Mouse (Mus musculus) cerebellum, postnatal 36 days (tissue): ENCODE data around the gene Kpna6.

ENCODE experiments used
- DNase-seq, 2 experiments: peaks; one replicate each; pipeline ENCODE4 v3.0.0; 2021 to 2022; ENCODE audit warnings: mixed read lengths in 2 of 2

Kpna6 gene

DNA sequence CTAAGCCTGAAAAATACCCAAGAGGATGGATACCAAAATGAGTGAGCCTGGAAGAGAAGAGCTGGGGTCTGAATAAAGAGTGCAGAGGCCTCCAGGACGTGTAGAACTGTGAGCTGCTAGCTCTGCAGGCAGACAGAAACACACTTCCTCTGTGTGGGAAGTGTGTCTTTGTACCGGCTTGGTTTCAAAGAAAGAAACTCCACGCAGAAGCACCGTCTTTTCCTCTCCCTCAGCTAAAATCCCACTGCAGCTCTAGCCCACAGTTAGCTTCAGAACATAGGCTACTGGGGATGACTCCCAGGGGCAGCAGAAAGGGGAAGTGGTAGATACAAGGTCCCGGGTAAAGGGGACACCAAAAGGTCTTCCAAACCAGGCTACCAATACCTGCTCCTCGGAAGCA lies 27.4 kb downstream of the Kpna6 start:
- no peak for DNase-seq

DNA sequence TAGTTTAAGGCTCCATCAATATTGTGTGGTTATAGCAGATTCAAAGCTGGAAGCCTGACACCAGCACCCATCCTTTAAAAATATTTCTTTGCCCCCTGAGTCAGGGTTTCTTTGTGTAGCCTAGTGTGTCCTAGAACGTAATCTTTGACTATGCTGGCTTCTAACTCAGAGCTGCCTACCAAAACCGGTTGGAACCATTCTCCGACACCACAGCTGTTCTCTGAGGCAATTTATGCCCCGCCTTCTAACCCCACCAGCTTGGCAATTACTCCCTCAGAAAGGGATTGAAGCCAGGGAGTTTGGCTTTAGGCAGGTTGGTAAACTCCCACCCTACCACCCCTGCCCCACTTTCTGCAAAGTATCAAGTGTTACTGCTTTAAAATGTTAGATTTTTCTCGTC lies 30.8 kb downstream of the Kpna6 start:
- no peak for DNase-seq

DNA sequence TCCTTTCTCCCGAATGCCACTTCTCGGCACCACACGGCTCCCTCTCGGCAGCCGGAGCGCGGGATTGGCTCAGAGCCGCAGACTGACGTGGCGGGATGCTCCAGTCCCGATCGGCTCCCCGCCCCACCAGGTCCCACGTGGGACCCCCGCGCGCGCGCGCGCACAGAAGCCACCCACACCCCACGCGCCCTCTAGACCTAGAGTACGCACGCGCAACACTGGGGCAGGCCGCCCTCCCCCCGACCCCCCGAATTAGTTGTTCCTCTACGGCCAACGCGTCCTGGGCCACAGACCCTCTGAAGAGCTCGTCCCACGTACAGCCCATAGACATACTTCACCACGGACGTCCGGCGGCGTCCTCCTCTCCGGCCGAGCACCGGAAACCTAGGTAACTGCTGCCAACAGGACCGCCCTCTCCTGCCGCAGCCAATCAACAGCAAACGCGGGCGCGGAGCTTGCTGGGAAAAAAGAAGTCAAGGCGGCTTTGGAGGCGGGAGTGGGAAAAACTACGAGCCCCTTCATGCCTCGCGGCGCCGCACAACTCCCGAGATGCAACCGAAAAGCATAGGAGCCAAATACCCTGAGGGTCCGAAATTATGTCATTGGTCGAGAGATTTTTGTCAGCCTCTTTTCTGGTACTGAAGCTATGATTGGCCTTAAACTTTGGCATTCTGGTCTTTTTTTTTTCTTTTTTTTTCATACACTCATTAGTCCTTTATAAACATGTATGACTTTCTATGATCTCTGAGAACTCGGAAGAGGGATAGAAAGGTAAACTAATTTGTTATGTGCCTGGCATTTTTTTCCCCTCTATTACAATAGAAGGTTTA lies 31.7 kb downstream of the Kpna6 start, which contains the start of gene Txlna:
Gene Txlna (minus strand): TSS at position 428 of the 830 bp plus-strand sequence.
- DNase-seq, result peak; percentile 98

GRCm38 (mm10) chr4:129640101-129640637 lies 32.4 kb downstream of the Kpna6 start:
- DNase-seq, result peak; percentile 59 to 61

GRCm38 (mm10) chr4:129639221-129639620 lies 33.3 kb downstream of the Kpna6 start:
- no peak for DNase-seq

DNA sequence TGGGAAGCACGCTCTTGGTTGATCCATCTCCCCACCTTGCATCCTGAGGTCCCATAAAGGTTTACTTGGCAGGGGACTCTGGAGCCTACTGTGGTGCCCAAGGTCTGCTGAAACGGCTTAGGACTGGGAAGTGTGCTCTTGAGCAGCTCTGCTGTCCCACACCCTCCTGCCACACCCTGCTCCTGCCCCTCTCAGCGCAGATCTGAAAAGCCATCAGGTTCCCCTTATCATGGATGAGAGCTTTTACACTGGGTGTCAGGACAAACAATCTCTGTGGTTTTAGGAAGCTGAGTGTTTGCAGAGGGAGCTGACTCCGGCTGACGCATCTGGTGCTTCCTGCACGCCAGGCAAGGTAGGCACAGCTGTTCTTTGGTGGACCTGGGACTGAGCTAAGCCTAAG lies 38.7 kb downstream of the Kpna6 start:
- DNase-seq, result no peak

- DNase-seq, result no peak
These were observed 40.7 kb downstream of the Kpna6 start for GRCm38 (mm10) chr4:129631867-129632266.

GRCm38 (mm10) chr4:129630944-129631343 lies 41.6 kb downstream of the Kpna6 start:
- peak; percentile 49 to 53 for DNase-seq

GRCm38 (mm10) chr4:129626035-129626434 lies 46.5 kb downstream of the Kpna6 start:
- DNase-seq, result no peak

GRCm38 (mm10) chr4:129625496-129625895 lies 47.1 kb downstream of the Kpna6 start:
- no peak for DNase-seq

GRCm38 (mm10) chr4:129625029-129625370 lies 47.6 kb downstream of the Kpna6 start:
- DNase-seq, result peak; percentile 69 to 70

- DNase-seq, result peak; percentile 87 to 89
These were observed 48.1 kb downstream of the Kpna6 start for GRCm38 (mm10) chr4:129624281-129625028.

DNA sequence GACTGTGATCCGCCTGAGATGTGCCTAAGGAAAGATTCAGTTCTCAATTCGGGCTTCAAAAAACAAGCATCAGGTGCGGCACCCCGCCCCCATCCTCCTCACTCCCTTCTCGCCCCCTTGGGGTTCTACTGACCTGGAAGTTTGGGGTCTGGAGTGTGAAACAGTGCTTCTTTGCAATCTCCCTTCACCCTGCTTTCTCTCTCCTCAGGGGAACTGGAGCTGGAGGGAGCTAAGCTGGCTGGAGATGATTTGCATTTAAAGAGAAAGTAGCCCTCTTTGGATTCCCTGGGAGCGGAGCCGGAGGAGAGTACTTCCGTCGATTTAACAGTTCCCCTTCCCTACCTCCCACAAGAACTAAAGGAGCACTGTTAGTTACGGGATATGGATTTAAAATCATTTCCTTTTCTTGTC lies 48.9 kb downstream of the Kpna6 start, which contains the start of gene Ccdc28b:
Gene Ccdc28b (minus strand): TSS at position 267 of the 411 bp plus-strand sequence.
- DNase-seq, result peak; percentile 42 to 62

DNA sequence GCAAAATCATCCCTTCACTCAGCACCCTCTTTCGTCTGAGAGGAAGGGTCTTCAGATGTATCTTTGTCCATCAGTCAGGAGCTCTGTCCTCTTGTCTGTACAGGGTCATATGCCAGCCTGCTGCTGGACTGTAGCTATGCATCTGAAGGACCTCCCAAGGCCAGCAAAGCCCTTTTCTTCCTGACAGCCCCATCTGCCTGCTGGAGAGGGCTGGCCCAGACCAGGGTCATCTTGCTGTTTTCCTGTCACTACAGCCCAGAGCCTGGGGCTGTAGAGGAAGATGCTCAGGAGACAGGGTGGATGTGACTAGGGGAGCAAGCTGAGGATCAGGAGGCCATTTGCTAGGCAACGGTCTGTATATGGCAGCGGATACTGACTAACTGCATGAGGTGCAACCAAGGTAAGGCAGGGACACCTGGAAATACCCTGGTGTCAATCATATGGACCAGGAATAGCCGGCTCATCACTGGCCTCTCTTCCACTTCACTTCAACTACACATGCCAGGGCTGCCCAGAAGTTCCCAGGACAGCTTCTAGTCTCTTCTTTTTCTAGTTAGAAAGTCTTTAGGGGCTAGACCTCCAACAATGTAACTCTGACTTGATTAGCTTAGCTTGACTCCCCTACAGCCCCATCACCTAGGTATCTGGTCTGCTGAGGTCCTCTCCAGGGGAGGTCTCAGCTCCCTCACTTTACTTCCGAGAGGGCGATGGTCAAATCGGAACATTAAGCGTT lies 49.6 kb downstream of the Kpna6 start:
- peak; percentile 35 to 52 for DNase-seq

DNA sequence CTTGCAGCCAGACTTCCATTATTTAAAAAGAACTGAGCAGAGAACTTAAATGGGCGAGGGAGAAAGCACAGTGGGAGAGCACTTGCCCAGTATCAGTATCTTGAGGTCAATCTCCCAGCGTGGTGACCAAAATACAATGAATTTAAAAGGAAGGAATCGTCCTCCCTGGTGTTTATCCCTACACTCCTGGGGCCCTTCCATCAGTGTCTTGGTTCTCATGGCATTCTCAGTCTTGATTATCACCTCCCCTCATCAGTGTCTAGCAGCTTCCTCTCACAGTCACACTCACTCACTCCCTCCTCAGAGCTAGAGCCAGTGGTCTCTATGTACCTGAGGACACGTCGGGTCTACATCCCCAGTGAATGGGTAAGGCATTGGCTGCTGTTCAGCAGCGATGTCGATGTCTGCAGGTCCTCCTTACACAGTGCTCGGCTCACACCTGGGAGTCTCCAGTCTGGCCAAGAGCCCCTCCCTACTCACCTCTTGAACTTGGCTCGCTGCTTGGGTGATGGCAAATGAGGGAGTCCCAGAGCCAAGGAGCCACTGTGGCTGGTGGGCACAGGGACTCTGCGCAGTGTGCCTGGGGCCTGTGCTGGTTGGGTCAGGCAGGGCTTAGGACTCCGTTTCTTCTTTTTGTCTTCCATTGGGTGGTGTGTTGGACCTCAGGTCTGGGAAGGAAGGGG lies 50.3 kb downstream of the Kpna6 start:
- DNase-seq, result no peak

- peak; percentile 70 to 77 for DNase-seq
These were observed 51.2 kb downstream of the Kpna6 start for GRCm38 (mm10) chr4:129621283-129621841.

- DNase-seq, result no peak
These were observed 51.9 kb downstream of the Kpna6 start for GRCm38 (mm10) chr4:129620419-129621282.

DNA sequence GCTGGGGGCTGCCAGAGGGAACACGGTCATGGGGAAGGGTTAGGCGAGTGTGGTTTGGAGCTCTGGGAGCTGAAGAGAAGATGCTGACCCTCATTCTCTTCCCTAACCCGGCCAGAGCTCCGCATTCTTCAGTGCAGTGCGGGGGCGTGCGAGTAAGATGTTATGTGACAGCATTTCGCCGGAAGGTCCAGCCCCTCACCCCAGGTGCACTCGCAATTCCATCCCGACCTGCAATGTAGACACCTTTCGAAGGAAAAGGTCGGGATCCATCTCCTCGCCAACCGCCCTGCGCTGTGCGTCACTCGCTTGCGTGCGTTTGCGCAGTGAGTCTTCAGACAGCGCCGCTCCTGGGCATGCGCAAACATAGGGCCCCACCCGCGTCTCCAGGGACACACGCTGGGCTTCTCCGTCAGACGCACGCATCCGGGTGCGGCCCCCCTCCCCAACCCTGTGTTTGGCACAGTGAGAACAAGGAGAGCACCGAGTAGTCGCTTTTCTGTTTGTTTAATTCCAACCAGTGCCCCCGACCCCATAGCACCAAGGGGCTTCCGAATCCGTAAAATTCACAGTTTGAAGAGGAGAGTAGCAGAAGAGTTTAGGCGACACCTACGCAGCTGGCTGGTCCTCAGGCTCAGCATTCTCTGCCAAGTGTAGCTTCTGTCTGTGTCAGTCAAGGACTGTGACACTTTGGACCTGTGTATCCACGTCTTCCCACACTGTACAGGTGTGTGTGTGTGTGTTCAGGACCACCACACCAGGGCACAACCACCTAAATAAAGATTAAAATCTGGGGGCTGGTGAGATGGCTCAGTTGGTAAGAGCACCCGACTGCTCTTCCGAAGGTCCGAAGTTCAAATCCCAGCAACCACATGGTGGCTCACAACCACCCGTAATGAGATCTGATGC lies 53.5 kb downstream of the Kpna6 start, which contains the start of gene Iqcc:
Gene Iqcc (minus strand): TSS at position 314 of the 906 bp plus-strand sequence.
- peak; percentile 96 for DNase-seq

GRCm38 (mm10) chr4:129618031-129618430 lies 54.5 kb downstream of the Kpna6 start:
- no peak for DNase-seq
